Mouse (Mus musculus) retina, postnatal 1 day (tissue): ENCODE data around the gene Fgf18.
A peak's percentile ranks its signal among the peaks of the same experiment; 100 is the strongest.

Experiments
- DNase-seq: peaks from one replicate; pipeline ENCODE4 v3.0.0-alpha.2; 2012

Fgf18 gene

DNA sequence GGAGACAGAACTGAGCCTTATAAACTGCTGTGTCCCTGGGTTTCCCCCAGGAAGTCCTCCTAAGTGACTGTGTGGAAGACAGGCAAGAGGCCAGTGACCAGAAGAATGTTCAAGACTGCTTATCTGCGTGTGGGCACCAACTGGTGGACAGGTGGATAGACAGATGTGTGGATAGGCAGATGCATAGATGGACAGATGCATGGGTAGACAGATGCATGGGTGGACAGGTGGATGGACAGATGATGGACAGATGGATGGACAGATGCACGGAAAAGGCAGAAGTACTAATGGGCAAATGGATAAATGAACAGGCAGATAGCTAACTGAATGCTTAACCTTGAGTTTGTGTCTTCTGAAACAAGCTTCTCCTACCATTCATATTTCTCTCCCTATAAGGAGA lies 37.1 kb downstream of the Fgf18 start:
- DNase-seq = no peak

DNA sequence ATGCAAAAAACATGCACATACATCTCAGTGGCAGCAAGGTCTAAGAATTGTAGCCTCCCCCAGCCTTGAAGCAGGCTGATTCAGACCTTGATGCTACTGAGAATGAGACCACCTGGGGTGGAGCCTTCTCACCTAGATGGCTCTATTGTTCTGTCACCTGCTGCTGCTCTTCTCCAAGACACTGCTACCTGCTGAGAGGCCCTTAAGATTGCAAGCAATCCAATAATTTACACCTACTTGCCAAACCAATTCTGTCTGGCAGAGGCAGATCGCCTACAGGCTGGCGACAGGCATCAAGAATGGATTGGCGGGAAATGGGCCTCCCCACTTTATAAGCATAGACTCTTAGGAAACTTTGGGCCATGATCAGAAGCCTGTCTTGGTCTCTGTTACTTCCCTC lies 39.7 kb downstream of the Fgf18 start:
- no peak for DNase-seq

DNA sequence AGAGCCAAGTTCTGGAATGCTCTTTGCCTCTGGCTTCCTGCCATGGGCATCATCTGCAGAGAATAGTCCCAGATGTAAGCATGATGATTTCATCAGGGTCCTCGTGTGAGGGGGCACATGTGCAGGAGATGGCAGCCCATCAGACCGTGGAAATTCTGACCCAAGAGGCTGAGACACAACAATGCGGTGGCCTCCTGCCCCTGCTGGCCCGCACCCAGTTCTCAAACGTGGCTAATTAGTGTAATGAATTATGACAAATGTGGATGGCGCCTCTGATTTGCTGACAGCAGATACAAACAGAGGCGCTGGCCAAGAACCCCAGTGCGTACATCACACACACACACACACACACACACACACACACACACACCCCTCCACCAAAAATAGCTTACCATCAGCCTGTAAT lies 42.3 kb downstream of the Fgf18 start:
- DNase-seq = peak; percentile 81

DNA sequence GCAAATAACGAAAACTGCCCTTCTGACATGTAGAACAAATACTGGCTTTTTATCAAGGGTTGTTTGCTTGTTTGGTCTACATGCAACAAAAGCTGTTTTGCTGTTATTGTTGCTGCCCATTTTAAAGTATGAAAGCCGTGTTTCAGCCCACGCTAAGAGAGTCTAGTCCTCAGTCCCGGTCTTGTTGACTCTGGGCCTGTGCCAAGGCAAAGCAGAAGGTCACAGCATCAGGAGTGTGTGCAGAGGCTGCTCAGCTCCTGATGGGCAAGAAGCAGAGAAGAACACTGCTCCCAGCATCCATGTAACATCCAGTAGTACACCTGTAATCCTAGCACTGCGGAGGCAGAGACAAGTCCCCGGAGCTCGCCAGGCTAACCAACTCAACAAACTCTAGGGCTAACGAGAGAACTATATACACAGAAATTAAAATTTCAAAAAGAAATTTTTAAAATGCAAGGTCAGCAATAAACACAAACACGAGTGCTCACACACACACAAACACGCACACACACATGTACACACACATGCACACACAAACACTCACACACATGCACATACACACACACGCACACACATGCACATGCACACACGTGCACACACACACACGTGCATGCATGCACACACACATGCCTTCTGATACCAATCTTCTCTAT lies 43.8 kb downstream of the Fgf18 start:
- no peak for DNase-seq

DNA sequence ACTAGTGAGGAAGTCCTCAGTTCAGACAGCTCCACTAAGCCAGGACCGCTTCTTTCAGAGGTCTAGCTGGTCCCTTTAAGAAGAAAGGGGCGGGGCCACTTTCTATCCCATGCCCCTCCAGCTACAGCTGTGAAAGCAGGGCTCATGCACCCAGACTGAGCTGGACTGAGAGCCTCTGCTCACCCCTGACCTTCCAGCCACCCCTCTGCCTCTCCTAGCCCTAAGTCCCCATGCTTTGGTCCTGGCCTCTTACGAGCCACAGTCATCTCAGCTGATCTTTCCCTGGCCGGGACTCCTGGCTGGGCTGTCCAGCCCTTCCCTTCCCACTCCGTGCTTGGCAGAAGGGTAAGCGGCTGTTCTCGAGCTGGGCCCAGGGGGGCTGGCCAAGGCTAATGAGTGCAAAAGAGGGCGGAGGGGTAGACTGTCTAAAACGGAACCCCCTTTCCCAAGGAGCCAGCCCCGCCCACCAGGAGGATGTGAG lies 47.1 kb downstream of the Fgf18 start:
- DNase-seq = peak; percentile 40

DNA sequence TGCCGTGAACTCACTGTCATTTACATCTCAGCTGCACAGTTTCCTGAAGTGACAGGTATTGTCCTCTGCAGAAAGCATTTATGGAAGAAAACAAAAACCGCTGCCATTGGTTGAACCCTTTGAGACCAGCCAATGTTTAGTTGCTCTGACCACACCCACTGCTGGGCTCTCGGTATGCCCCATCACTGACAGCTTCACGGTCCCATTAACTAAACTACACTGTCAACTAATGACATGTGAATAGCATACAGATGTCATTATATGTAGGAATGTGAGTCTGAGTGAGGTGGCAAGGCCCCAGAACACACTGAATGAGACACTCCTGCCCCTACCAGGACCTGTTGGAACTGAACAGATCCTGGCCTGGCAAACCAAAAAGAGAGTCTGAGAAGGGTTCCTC lies 47.8 kb downstream of the Fgf18 start:
- DNase-seq = peak; percentile 12

DNA sequence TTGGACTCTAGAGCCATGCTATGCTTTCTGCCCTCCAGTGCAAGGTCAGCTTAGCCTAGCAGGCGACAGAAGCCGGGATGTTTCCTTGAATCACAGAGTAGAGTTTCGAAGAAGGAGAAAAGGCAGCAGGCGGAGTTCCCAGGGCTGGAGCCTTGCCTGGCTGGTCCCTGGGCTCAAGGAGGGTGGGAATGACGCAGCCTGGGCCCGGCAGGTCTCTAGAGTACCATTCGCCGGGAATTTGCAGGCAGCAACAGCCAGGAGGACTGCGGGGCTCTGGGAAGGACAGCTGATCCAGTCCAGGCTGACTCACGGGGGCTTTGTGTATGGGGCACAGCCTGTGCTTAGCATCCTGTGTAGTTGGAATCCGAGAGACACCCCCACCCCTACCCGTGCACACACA lies 48.8 kb downstream of the Fgf18 start:
- DNase-seq = no peak

DNA sequence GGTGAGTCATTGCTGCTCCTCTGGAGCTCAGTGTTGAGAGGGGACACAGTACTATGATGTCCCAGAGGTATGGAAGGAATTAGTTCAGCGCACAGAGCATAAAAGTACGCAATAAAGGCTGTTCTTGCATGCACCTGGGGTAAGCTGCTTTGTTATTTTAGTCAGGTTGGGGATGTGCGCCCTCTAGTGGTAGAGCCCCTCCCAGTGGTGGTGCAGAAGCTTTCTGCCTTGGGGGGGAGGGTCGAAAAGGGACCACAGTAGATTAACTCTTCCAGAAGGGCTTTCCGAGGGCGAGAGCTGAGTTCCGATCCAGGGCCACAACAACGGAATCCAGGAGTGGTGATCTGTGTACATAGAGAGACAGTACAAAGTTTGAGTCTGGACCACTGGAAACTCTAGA lies 49.3 kb downstream of the Fgf18 start:
- peak; percentile 63 for DNase-seq

DNA sequence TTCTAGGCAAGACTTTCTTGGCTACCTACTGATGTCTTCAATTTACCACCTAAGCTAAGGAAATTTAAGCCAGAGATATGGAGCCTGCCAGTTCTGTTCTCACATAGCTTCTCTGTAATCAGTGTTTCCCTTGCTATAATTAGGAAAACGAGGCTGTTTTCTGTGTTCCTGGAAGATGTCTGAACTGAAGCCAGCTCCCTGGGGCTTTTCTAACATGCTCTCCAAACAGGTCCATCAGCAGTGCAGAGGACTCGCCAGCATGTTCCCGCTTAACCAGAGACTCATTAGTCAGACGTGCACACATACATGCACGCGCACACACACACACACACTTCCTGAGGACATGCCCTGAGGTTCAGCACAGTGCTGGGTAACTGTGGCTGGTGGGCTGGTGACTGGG lies 57.3 kb downstream of the Fgf18 start:
- no peak for DNase-seq

DNA sequence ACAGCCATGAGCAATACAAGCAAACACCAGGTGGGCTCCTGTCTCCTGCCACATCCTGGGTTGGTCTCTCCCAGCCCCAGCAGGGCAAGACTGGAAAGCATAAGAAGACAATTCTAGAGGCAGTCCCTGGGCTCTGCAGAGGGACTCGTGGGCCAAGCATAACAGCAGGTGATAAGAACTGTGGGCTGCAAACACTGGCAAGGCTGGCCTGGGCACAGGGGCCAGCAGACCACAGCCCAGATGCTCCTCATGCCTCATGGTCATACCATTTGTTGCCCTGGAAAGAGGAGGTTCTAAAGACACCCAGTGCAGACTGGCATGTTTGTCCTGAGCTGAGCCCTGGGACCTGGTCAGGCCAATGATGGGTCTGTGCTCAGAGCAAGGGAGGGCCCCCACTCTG lies 59.0 kb downstream of the Fgf18 start:
- no peak for DNase-seq

DNA sequence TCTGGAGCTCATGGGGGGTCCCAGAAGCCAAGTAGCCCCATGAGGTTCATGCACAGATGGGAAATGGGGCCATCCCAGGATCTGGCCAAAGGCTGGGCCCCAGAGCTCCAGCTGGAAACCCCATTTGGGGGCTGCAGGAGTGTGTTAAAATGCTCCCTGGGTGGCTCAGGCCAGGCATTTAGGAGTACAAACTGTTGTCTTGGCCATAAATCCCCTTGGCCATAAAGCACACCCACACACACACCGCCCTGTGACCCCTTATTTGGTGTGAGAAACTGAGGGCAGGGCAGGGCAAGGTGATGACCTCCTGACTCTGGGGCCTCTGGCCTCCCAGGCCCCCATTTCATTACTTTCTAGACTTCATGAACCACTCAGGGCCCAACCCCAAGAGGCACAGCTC lies 61.2 kb downstream of the Fgf18 start:
- DNase-seq = no peak

DNA sequence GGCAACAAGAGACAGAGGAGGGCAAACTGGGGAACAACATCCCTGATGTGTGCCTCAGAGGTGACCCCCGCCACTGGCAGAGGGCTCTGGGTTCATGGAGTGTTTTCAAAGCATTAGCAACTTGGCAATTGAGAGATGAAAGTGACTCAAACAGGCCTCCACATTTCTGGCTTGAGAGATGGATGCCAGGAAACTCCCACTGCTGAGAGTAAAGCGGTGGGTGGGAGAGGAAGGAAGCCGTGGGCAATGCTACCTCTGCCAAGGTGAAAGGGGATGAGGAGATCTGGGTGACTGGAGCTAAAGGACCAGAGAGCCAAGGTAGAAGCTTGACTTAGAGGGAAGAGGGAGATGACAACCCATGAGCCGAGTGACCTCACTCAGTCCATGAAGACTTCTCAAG lies 61.7 kb downstream of the Fgf18 start:
- no peak for DNase-seq

DNA sequence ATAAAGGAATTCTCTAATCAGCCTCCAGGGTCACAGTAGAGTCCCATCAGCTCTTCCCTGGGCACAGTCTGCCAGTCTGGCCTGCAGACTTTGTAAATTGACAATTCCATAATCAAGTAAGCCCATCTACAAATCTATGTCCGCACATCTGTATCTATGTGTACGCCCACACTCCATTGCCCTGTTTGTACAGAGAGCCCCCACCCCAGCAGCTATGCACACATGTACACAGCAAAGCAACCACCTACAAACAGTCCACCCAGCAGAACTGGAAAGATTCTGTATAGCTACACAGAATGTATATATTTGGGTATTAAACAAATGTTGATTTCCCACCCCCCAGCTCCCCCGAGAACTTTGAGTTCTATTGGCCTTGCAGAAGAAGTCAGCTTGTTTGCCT lies 62.1 kb downstream of the Fgf18 start:
- no peak for DNase-seq

DNA sequence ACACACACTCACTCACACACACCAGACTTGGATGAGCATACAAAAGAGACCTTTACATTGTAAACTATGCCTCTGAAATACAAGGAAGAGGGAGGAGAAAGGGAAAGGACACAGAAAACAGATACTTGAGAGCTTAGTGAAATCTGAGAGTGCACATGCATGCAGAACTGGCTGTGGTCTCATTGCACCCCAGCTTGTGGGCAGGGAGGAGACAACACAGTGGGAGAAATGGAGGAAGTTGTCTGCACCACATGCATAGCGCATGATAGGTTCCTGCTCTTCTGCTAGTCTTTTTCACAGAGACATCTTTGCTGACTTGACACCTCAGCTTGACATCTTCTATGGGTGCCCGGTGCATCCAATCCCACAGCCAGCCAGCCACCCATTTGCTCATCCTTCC lies 63.2 kb downstream of the Fgf18 start:
- DNase-seq = no peak

DNA sequence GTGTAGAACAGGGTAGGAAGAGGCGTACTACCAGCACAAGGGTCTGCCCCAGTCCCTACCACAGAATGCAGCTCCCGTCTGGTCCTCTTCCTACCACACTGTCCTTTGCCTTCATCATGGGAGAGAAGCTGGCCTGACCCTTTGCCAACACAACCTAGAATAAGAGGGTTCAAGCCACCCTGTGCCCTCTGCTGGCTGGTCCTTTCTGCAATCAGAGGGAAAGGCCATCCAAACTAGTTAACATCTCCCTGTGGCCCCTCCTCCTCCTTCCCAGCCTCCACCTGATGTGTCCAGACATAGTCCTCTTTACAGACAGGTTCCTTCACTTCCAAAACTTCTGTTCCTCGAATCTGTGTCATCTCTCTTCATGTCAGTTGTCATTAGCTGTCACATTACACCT lies 66.0 kb downstream of the Fgf18 start:
- no peak for DNase-seq

DNA sequence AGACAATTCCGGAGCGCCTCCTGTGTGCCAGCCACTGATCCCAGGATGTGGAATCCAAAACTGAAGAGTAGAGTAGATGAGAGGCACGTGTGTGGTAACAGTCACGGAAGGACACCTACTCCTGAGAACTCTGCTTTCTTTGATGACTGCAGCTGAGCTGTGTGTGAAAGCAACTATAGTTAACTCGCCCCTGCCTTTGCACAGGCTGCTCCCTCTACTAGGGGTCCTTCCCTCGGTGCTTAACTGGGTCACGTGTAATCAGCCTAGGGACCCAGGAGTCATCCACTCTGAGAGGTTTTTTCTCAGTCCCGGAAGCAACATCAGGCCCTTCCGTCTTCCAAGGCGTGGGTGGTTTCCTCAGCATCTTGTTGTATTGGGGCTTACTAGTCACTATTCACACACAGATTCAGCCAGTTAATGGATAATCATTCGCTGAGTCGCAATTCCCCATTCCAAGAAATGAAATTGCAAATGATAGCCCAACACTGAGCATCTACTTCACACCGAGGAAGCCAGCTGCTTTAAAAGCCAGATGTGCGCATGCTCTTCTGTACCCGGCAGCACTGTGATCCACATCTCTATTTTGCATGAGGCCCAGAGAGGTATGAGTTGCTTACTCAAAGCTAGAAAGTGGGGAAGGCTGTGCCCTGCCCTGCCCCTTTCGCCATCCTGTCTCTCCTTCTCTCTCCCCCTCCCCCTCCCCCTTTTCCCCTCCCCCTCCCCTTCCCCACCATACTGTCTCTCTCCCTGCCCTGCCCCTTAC lies 67.0 kb downstream of the Fgf18 start:
- no peak for DNase-seq

DNA sequence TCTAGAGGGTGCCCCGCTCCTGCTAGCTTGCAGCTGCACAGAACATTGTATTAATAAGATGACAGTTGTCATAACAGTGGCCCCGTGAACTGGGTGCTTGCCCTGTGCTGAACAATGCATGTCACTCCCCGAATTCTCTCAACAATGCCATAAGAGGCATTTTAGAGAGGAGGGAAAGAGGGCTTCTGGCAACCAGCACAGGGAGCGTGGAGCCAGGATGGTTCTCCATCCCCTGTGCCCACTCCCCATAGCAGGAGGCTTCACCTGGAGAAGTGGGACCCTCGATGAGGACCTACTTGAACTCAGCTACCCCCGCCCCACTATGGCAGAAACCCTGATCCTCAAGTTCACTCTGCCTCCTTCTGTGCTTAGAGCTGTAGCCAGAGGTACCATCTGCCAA lies 67.8 kb downstream of the Fgf18 start:
- DNase-seq = no peak

DNA sequence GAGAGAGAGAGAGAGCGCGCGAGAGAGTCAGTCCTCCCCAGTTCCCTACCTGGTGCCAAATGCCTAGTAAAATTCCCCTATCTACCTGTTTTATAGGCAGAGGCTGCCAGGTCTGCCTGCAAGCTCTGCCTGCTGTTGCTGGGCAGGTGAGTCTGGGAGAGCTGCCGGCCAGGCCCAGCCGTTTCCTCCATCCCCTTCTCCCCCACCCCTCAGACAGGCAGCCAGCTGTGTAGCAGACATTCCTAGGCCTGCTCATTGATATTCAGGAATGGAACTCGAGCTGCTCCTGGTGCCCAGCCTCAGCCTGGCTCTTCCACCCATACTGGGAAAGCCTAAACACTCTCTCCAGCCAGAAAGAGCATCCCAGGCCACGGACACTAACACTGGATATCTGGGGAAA lies 69.2 kb downstream of the Fgf18 start:
- no peak for DNase-seq

DNA sequence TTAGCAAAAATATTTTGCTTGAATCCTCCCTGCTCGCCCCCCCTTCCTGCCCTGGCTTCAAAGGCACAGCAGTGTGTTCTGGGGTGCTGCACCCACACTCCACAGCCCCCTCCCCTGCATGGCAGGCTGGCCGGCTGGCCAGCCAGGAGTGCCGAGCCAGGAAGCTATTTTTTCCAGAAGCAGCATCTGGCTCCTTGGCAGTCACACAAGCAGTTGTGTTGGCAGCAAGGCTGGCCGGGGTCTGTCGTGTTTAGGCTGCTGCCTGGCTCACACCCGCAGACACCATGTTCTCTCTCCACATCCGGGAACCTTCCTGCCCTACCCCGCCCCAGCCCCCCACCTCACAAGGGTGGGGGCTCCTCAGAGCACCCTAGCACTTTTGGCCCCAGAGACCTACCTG lies 71.9 kb downstream of the Fgf18 start:
- no peak for DNase-seq

DNA sequence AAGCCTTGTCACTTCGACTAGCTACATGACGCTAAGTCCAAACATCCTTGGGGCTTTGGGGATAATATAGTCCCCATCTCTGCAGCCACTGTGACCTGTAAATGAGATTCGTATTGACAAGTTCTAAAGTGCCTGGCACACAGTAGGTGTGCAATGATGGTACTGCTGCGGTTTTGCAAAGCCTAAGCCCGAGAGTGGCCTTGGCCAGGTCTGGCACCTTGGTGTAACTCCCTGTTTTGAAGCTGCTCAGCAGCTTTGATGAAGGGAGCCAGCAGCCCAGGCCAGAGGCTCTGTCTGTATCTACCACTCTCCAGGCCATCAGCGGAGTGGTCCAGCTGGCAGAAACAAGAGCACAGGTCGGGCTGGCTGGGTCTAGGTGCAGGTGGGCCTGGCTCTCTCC lies 72.7 kb downstream of the Fgf18 start:
- DNase-seq = no peak

DNA sequence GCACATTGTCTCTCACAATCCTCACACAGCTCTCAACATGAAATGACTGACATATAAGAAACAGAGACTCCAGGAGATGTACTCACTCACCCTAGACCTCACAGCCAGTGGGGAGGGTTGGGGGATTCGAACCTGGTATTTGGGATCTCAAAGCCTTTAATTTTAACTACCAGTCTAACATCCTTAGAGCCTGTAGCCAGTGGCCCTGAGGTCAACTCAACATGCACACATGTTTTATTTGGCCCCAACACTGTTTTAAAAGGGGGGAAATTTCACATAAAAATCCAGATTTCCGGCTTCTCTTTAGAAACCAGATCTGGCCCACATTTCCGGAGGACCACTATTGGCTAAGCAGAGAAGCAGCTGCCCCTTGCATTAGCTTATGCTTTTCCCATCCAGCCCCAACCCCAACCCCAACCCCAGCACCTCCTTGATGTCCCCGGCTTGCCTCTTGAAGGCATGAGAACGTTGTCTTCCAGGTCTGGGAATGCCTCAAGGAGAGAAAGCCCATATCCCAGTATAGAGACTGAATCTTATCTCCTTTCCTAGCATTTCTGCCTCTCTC lies 75.8 kb downstream of the Fgf18 start:
- no peak for DNase-seq

DNA sequence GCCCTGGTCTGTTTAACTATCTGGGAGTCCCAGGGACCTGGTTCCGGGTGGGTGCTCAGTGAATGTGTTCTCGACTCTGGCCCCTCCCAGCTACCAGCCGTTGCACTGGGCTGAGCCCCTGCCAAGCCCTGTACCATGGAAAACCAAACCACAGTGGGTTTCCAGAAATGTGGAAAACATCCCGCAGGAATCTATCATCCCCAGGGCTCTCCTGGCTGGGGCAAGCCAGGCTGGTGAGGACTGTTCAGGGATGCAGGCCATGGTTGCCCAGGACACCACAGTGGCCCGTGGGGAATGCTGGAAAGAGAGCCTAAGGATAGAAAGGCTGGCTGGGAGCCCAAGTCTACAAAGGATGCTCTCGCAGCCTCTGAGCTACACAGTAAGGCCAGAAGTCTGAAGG lies 76.7 kb downstream of the Fgf18 start:
- DNase-seq = no peak
